Mouse (Mus musculus) lung, postnatal 0 days (tissue): ENCODE measurements around the gene Lonp2.

ENCODE experiments used
- CTCF ChIP-seq: IDR thresholded peaks from 2 replicates; pipeline ENCODE4 v1.5.1; 2016; ENCODE audit warnings: antibody characterized with exemption, mild to moderate bottlenecking
- EP300 ChIP-seq: IDR thresholded peaks from 2 replicates; pipeline ENCODE4 v1.6.1; 2016; ENCODE audit warnings: antibody characterized with exemption, mild to moderate bottlenecking, control low read depth

DNA sequence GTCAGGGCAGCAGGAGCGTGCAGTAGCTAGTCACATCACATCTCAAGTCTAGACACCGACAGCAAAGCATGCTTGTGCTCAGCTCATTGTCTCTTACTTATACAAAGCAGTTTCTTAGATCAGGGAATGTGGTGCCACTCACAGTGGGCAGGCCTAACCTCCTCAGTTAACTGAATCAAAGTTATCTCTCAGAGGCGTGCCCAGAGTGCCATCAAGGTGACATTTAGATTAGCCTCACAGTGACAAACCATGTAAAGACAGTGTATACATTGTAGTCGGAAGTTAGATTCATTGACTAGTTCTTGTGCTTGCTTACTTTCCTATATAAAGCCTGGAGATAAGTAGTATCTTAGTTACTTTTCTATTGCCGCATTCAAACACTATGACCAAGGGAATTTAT lies 6.4 kb downstream of the Lonp2 start:
- TF ChIP-seq EP300 (no peak), CTCF (no peak)
